In the genomic region with DNA sequence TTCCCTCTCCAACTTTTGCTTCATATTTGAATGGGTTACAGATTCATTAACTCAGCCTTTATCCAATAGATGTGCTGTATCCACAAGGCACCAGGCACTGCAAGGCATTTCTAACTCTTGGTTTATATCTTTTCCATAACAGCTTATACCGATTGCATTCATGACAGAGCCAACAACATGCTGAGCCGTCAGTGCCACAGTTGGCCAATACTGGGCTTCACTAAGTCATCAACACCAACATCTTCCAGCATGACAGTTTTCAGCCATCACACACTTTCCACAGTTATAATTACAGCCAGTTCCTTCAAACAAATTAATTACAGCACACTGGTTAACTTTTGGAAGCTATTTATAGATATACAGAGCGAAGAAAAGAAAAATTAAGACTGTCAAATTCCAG, we compare ENCODE assay signal across 21 mouse cellular contexts.
"Had no signal": no experiment of that assay in that cellular context is flagged by ENCODE, and none has a peak within 500 bp of the region (broad histone marks: within the 10 kb centered on the region; RNA-seq: fewer than 3 reads in every experiment).

No protein-coding gene starts in this region.

- H3K9me3 ChIP-seq: limb, embryonic 10.5 days; limb, embryonic 13.5 days; liver, embryonic 12.5 days; liver, embryonic 15.5 days; midbrain, embryonic 12.5 days; neural tube, embryonic 13.5 days; stomach, embryonic 15.5 days had no signal

- H3K27ac ChIP-seq: limb, embryonic 10.5 days; limb, embryonic 13.5 days; liver, embryonic 12.5 days; liver, embryonic 15.5 days; macrophage; midbrain, embryonic 12.5 days; neural tube, embryonic 13.5 days; stomach, embryonic 15.5 days had no signal

- H3K36me3 ChIP-seq: limb, embryonic 10.5 days; limb, embryonic 13.5 days; liver, embryonic 12.5 days; liver, embryonic 15.5 days; midbrain, embryonic 12.5 days; neural tube, embryonic 13.5 days; stomach, embryonic 15.5 days had no signal

- H3K4me1 ChIP-seq: limb, embryonic 10.5 days; limb, embryonic 13.5 days; liver, embryonic 12.5 days; liver, embryonic 15.5 days; midbrain, embryonic 12.5 days; neural tube, embryonic 13.5 days; stomach, embryonic 15.5 days had no signal

- H3K4me3 ChIP-seq: limb, embryonic 10.5 days; limb, embryonic 13.5 days; liver, embryonic 12.5 days; liver, embryonic 15.5 days; midbrain, embryonic 12.5 days; myocyte; neural tube, embryonic 13.5 days; stomach, embryonic 15.5 days had no signal

- ATAC-seq: liver, embryonic 12.5 days; lung, postnatal 0 days; midbrain, embryonic 16.5 days had no signal

- H3K9ac ChIP-seq: limb, embryonic 13.5 days; liver, embryonic 12.5 days; liver, embryonic 15.5 days; midbrain, embryonic 12.5 days; neural tube, embryonic 13.5 days; stomach, embryonic 15.5 days had no signal

- H3K27me3 ChIP-seq: limb, embryonic 13.5 days; liver, embryonic 12.5 days; liver, embryonic 15.5 days; midbrain, embryonic 12.5 days; neural tube, embryonic 13.5 days; stomach, embryonic 15.5 days had no signal

- DNase-seq: kidney, adult 9 months; kidney, postnatal 14 days; kidney, postnatal 4 days; layer of hippocampus, adult 9-11 months; liver; lung, adult 18-20 months; retina, postnatal 1 day; right cerebral cortex, postnatal 25 days; spleen, adult 18-20 months; thymus, postnatal 25 days had no signal

- H3K4me2 ChIP-seq: limb, embryonic 13.5 days; liver, embryonic 12.5 days; liver, embryonic 15.5 days; midbrain, embryonic 12.5 days; neural tube, embryonic 13.5 days; stomach, embryonic 15.5 days had no signal
